Mouse (Mus musculus): ENCODE measurements around the gene Wbp1l.

- TF ChIP-seq CTCF (IDR thresholded peaks at IDR 0.05; ENCODE audit: control insufficient read depth, insufficient read depth, insufficient read length) (no peak), USF1 (IDR thresholded peaks at IDR 0.05; ENCODE audit: low read depth) (no peak), CEBPB (IDR thresholded peaks at IDR 0.05; ENCODE audit: low read depth) (no peak)
Measured at GRCm38 (mm10) chr19:46553541-46553955, 45.3 kb upstream of the Wbp1l start.

Measured in C2C12 (cell line).